Mouse (Mus musculus) mesoderm, embryonic 11.5 days (tissue): ENCODE measurements around the gene Vmn1r195.
"Not testable (repeated sequence)": the region's sequence is repeated elsewhere in the genome, so short reads cannot be mapped to it uniquely, and the experiment has no call there.

Experiments used
- DNase-seq: peaks from one replicate; pipeline ENCODE4 v3.0.0-alpha.2; 2012; ENCODE audit warnings: low read depth, low spot score

Gene Vmn1r195

GRCm38 (mm10) chr13:22270222-22270621 lies at the start of gene Vmn1r195:
Gene Vmn1r195, plus strand, starts transcription at chr13:22270522.
- DNase-seq, result not testable (repeated sequence)

- not testable (repeated sequence) for DNase-seq
These were observed 47.3 kb upstream of the Vmn1r195 start, which contains the start of gene Vmn1r193 for GRCm38 (mm10) chr13:22223060-22223459. Gene Vmn1r193, minus strand, starts transcription at chr13:22223160.

GRCm38 (mm10) chr13:22243915-22244314 lies 26.4 kb upstream of the Vmn1r195 start, which contains the start of gene Vmn1r194:
Gene Vmn1r194, plus strand, starts transcription at chr13:22244215.
- no peak for DNase-seq

- DNase-seq, result no peak
These were observed 1.4 kb downstream of the Vmn1r195 start for GRCm38 (mm10) chr13:22271721-22272120.

- no peak for DNase-seq
These were observed 14.3 kb downstream of the Vmn1r195 start for GRCm38 (mm10) chr13:22284578-22284977.

- DNase-seq, result no peak
These were observed 19.3 kb downstream of the Vmn1r195 start, which contains the start of gene Vmn1r196 for GRCm38 (mm10) chr13:22289620-22290019. Gene Vmn1r196, plus strand, starts transcription at chr13:22289920.

- DNase-seq, result not testable (repeated sequence)
These were observed 37.8 kb downstream of the Vmn1r195 start for GRCm38 (mm10) chr13:22308075-22308474.

GRCm38 (mm10) chr13:22315361-22315760 lies 45.0 kb downstream of the Vmn1r195 start:
- DNase-seq, result no peak

GRCm38 (mm10) chr13:22317366-22317765 lies 47.0 kb downstream of the Vmn1r195 start:
- no peak for DNase-seq

GRCm38 (mm10) chr13:22320091-22320490 lies 49.8 kb downstream of the Vmn1r195 start:
- no peak for DNase-seq

- DNase-seq, result no peak
These were observed 54.0 kb downstream of the Vmn1r195 start, which contains the start of gene Vmn1r197 for GRCm38 (mm10) chr13:22324289-22324688. Gene Vmn1r197, plus strand, starts transcription at chr13:22324589.
